Mouse (Mus musculus): ENCODE data around the gene 4933407L21Rik.

4933407L21Rik gene

DNA sequence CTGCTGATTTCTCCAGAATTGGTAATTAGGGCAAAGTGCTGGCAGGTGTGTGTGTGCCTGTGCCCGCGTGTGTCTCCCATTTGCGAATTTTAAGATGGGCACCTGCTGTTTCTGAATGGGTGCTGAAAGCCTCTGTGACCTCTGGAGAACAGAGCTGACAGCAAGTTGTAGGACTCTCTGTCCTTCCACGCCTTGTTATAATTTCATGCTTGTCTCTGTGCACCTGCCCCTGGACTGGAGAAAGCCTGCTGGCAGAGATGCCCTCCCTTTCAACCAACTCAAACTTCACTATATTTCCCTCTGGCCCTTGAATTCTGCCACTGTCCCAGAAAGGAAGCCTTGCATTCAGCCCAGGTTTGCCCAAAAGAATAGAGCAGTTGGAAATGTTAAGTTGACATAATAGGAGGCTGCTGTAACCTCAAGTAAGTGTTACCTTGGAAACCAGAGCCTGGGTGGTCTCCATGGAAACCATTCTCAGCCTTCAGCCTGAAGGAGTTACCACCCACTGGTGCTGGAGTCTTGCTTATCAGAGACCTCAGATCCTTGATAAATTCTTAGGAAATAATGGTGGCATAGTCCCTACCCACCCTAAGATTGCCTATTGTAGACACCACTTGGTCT is 11.3 kb upstream of the 4933407L21Rik start:
- DNase-seq (ENCODE audit: low spot score in 2 of 2), result no peak

DNA sequence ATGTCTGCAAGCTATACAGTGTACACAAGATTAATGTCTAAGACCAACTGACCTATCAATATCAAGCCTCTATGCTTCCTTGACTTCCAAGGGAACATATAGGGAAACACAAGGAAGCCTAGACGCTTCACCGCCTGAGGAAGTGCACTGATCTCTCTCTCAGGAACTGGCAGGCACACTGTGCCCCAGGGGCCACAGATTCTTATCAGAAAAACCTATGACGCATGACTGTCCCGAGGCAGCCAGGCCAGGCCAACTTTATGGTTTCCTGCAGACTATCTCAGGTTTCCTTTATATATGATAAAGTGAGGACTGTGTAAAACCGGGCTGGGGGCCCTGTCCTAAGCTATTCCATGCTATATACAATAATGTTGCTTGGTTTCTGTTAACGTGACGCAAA is 8.7 kb upstream of the 4933407L21Rik start:
- DNase-seq (ENCODE audit: low spot score in 2 of 2), result no peak

DNA sequence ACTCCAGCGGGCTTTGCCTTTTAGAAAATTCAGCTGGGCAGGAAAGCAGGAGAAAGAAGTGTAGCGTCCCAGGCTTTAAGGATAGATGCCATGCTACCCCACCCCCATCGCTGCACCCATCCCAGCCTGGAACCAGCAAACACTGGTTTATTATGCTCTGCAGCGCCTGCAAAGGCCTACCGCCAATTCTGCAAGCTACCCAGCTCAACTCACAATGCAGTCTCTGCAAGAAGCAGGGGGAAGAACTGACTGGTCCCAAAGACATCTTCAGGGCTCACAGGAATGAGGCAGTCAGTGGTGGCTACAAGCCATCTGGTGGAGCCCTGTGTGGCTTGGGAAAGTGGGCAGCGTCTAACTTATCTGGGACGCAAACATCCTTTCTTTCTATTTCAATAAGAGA is 6.6 kb upstream of the 4933407L21Rik start:
- DNase-seq (ENCODE audit: low spot score in 2 of 2), result no peak

DNA sequence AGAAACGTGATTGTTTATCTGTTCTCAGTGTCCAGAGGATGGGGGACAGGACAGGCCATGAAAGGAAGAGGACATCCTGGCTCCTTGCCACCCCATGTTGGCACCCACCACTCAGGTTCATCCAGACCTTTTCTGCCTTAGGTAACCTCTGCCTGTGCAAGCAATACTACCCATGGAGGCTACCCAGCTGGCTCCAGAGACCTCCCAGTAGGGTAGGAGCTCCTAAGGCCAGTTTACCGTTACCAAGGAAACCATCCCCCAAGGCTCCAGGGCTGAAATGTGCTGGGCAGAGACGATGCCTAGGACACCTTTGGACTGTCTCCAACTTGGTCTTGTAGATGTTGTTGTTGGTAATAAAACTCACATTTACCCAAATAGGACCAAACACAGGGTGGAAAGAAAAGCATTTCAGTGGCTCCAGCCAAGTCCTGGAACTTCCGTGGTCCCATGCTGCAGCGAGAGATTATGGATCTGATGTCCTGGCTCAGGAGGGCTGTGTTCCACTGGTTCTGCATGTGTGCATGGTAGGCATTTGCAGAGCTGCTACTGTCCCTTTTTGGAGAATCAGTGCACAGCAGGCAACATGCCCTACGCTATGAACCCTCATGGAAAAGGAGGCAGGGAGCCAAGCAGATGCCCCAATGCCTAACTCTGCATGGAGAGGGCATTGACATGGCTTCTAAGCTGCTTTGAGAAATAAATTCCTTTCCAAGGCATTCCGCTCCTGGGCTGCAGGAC is 6.0 kb upstream of the 4933407L21Rik start:
- DNase-seq (ENCODE audit: low spot score in 2 of 2), result no peak

DNA sequence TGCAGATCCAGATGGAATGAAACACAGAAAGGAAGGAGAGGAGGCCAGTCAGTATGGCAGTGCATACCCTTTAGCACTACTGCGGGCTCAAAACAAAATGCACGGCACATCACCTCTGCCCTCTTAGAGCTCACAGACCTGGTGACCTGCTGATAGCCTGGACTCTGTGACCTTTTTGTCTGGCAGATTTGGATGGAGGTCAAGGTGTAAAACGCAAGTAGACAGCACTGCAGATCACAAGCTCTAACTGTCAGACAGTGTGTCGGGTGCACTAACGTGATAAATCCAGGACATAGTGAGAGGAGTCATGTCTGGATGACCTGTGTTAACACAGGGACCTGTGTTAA is 5.4 kb upstream of the 4933407L21Rik start:
- no peak for DNase-seq (ENCODE audit: low spot score in 2 of 2)

DNA sequence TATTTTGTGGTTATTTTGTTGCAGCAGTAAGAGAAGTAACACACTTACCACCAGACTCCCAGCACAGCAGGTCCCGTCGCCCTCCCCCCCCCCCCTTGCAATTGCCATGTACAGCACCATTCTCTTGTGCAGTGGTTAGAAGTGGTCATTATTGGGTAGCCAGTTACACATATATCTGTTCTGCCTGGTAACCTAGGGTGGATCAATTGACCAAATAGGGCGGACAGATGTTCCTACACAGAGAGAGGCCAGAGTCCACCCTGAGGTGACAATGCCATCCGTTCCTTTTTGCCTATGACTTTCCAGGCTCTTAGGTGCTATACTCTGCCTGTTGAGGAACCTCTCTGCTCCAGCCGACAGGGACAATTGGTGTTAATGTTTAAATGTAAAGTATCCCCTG is 3.1 kb upstream of the 4933407L21Rik start:
- no peak for DNase-seq (ENCODE audit: low spot score in 2 of 2)

DNA sequence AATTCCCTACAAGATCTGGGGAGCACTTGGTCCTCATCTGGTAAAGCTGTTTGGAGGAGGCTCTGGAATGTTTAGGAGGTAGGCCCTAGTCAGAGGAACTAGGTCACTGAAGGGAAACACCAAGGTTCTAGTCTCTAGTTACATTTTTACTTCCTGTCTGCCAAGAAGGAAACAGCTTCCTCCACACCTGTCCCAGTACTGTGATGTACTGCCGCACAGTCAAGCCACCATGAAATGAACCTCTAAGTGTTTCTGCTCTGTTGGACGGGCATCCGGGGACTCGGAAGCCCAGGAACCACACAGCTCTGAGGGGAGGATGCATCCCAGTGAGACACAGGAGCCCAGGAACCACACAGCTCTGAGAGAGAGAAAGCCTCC is 394 bp downstream of the 4933407L21Rik start:
- peak; percentile 16 to 26 for DNase-seq (ENCODE audit: low spot score in 2 of 2)

DNA sequence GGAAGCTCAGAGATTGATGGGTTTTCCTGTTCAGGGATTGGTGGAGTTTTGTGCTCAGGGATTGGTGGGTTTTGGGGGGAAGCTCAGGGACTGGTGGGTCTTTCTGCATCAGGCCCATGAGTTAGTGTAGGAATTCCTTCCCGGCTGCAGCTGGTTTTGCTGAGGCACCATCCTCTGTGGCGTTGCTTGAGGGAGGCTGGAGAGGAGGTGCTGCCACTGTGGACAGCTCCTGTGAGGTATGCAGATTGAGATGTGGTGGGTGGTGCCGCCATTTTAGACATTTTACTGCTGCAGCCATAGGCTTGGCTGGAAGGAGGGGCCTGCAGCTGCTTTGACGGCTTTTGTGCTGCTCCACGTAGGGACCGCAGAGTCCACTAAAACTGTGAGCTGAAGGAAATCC is 1.1 kb downstream of the 4933407L21Rik start:
- no peak for DNase-seq (ENCODE audit: low spot score in 2 of 2)

DNA sequence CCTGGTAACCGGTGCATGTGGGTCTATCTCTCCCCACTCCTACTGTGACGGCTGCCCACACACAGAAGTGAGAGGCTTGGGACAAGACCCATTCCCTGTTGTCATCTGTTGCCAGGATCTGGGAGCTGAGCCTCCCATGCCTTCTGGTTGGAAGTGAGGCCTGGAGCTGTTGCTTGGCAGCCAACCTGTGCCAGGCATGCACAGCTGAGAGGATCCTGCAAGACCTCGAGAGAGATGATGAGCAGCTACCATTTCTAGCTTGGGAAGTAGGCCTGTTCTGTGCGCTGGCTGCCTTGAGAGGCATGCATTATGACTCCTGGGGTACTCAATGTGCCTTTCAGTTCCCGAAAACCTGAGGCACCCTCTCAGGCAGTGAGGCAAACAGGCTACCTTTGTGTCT is 2.9 kb downstream of the 4933407L21Rik start:
- no peak for DNase-seq (ENCODE audit: low spot score in 2 of 2)

DNA sequence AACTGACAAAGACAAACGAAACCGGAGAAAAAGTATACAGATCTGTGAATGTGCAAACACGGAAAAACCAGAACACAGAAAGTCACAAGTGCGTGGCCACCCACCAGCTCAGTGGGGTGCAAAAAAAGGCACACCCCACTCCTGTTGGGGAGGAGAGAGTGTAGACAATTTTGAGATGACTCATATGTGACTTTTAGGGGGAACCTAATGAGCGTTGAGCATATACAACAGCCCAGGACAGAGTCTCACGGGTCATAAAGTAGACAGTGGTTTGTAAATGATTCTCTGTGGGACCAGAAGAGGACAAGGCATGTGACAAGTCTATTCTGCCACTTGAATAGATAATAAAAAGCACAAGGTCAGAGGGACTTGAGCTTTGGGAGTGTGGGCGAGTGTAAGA is 4.9 kb downstream of the 4933407L21Rik start:
- DNase-seq (ENCODE audit: low spot score in 2 of 2), result no peak

DNA sequence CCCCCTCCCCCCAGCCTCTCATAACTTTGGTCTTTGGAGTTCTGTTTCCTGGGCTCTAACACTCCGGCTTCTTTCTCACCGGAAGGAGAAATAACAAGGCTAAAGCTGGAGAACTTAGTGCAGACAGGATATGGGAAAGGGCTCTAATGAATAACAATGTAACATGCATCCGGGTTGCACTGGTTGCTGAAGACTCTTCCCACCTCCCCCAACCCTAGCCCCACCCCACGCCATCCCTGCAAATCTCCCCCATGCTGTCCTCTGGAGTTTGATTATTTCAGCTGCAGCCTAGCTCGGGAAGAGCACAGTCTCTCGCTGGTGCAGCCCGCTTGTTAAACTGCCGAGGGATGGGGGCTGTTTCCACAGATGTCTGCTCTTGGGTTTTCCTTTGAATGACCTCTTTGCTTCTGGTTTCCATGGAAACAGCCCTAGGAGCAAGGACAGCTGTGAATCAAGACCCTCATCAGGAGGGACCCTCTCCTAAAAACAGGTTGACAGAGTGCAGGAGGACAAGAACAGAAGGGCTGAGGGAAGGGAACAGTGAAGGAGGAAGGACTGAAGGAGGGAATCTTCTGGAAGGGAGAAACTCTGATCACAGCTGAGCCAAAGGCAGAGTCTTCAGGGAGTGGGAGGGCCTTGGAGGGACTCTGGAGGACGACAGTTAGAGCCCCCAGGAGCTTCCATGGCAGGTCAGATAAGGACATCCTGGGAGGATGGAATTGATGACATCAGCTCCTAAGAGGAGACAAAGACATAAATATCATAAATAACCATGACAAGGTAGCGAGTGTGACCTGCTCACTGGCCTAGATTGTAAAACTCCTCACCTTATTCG is 5.6 kb downstream of the 4933407L21Rik start:
- no peak for DNase-seq (ENCODE audit: low spot score in 2 of 2)

DNA sequence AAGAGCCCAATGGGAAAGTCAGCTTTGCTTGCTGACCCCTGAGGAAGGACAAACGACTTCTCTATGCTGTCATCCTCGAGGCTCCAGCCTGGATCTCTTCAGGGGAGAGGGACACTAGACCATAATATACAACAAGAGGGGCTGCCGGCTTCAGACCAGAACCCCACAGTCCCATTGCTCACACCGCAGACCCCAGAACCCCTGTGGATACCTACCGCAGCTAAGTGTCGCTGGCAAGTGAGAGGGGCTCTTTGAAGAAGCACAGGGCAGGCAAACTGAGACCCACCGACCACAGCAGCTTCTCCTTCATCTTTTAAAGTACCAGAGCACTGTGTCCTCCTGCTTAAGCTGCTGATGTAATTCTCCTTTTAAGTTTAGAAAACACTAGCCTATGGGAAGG is 6.3 kb downstream of the 4933407L21Rik start:
- no peak for DNase-seq (ENCODE audit: low spot score in 2 of 2)

DNA sequence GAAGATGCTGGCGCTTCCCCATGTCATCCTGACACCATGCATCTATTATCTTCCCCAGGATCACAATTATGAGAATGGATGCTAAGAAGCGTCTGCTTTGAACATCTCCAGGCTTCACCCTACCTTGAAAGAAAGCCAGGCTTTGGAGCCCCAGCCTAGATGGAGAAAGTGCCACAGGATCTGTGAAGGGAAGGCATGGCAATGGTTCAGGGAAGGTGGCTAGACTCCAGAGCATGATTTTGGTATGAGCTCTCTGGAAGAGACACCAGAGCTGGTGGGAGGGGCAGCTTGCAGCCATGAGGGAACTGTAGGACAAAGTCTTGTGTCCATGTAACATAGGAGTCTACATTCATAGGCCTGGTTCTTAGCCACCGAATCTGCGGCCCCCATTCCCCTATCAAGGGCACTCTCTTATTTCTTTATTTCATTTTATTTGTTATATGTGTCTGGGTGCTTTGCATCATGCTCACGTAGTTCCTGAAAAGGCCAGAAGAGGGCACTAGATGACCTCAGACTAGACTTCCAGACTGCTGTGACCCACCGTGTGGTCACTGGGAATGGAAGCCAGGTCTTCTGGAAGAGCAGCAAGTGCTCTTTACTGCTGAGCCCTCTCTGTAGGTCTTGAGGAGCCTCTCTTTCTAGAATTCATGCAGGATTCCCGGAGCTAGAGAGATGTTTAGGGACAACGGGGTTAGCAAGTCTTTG is 7.0 kb downstream of the 4933407L21Rik start:
- peak; percentile 38 to 74 for DNase-seq (ENCODE audit: low spot score in 2 of 2)

DNA sequence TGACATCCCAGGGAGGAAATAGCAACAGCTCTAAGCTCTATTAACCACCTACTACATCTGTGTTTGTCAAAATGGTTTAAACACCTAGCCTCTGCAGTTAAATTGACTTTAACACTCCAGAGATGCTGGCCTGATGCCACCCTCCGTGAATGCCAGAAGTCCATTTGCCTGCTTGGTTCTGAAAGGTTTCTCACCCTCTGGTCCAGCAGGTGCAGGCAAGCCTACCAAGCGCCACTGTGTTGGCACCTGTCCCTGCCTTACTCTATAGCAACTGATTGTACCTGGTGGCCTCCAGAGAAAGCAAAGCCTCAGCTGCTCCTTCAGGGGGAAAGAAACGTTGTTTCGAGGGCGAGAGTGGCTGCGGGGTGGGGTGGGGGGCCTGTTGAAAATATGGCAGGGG is 8.0 kb downstream of the 4933407L21Rik start:
- DNase-seq (ENCODE audit: low spot score in 2 of 2), result no peak

DNA sequence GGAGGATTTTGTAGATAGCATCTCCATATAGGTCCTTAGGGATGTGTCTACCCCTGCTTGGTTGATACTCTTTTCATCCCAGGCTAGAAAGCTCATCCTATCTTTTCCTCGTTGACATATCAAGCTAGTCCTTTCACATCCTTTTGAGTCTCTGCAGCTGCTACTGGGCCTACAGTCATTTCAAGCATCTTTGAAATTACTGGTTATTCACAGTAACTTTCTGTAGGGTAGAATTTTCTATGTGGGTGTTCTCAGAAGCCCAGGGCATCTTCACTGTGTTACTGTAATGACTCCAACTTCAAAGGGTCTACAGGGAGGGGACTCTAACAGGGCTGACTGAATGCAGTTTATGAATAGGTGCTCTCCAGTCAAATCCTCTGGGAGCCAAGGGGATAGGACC is 9.0 kb downstream of the 4933407L21Rik start:
- DNase-seq (ENCODE audit: low spot score in 2 of 2), result no peak

DNA sequence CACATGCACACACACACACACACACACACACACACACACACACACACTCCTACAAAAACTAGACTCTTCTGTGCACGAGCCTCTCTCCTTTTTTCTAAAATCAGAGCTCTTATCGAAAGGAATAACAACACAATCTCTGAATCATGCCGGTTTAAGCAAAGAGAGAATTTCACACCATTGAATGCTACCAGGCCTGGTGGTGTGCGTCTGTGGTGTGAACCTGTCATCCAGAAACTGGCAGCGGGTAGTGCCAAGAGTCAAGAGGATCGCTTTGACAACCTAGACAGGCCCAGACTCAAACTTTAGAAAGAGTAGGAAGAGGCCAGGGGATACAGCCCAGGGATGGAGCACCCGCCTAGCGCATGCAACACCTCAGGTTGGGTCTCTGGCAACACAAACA is 14.0 kb downstream of the 4933407L21Rik start:
- no peak for DNase-seq (ENCODE audit: low spot score in 2 of 2)

DNA sequence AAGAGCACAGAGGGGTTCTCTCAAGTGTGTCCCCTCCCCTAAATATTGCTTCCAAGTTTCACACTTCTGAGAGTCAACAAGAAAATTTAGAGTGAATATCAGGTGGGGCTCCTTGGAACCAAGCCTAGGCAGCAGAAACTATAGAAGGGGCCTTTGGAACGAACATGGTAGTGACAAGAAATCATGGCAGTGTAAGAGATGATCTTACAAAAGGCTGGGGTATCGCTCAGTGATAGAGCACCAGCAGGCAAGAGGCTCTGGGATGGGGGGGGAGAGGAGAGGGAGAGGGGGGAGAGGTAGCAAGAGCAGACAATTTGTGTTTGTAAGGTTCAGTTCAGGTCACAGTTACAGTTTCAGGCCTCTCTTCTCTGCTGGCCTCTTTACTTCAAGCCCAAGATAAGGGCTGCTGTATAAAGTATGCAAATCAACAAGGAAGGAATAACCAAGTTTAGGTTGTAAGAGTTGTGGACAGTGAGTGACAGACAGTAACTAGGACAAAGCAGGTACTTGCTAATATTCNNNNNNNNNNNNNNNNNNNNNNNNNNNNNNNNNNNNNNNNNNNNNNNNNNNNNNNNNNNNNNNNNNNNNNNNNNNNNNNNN is 20.9 kb downstream of the 4933407L21Rik start:
- no peak for DNase-seq (ENCODE audit: low spot score in 2 of 2)

DNA sequence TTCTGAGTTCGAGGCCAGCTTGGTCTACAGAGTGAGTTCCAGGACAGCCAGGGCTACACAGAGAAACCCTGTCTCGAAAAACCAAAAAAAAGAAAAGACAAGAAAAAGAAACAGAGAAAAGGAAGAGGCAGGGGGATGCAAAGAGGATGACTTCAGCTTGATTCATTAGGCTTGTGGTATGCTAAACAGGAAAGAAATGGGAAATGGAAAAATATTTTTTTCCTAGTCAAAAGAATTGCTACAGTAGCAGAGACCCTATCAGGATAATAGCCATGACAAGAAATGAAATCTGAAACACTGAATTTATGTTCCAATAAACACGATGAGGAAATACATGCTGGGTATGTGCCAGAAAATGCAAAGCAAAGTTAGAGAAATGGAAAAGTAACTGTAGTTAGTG is 26.9 kb downstream of the 4933407L21Rik start:
- DNase-seq (ENCODE audit: low spot score in 2 of 2), result no peak

DNA sequence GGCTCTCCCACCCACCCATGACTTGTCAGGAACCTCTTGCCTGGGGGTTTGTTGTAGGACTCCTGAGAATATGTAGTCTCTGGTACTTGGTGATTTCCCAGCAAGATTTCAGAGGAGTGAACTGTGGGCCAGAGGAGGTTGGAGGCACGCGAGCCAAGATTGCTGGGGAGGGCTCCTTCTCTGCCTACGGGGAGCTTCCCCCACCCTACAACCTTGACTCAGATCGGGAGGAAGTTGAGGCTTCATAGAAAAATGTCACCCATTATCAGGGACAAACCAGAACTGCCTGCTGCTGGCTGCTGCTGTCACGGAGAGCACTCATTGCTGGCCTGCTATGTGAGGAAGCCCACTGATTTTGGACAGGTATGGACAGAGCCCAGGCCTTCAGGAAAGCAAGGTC is 29.0 kb downstream of the 4933407L21Rik start:
- no peak for DNase-seq (ENCODE audit: low spot score in 2 of 2)

DNA sequence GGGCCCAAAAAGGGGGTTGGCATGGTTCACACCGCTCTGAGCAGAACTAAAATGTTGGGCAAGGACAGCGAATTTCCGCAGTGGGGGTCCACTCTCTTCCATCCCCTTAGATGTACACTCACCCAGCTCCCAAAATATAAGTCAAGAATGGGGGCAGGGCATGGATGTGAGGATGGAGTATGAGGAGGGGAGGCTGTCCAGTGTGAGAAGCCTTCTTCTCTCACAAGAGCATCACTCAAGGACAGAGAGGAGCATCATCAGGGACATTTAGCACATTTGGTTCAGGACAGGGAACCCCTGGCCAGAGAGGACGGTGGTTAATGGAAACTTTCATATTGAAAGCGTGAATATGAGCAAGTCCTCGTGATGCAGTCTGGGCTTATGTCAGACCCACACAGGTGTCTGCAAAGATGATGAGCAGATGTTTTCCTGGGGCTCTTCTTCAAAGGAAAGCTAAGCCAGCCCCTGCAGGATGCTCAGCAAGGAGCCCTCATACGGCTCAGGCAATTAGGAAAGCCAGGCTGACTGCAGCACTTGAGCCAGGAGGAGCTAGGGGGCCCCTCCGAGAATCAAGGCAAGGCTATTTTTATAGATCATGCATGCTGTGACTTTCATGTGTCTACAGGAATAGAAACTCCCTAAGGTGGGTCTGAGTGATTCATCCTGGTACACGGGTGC is 29.8 kb downstream of the 4933407L21Rik start:
- DNase-seq (ENCODE audit: low spot score in 2 of 2), result peak; percentile 33 to 41

DNA sequence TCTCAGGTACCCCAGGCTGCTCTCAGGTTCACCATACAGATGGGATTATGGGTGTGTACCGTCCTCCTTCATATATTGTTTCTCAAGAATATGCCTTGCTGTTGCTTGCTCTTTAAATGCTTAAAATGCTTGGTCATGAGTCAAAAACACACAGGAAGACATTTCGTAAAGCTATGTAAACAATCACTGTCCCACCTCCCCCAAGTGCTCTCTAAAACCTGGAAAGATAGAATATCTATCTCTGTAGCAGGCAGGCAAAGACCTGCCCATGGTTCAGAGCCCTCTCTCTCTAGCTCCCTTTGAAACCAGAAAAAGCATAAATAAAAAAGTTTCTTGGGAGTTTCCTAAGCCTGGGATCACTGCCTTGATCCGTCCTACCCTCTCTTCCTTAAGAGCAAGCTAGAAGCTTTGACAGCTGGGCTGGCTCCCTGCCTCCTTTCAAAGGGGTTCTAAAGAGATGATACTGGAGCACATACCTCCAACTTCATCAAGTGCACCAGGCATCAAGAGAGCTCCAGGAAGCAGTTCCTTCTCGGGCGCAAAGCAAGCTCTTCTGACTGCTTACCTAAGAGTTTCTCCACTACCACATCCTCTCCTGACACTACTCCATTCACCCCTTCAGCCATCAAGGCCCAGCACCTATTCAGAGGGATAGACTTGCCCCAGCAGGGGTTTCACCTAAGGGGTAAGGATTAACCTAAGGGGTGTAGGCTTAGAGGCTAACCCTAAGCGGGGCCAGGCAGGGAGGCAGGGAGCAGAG is 31.0 kb downstream of the 4933407L21Rik start:
- DNase-seq (ENCODE audit: low spot score in 2 of 2), result no peak

Data from thymus, postnatal 10 days (tissue).